Mouse (Mus musculus) heart, adult 8-10 months (tissue): ENCODE data around the gene Aloxe3. TPM values are rescaled to one million over a fixed set of nuclear protein-coding genes. Genes with fewer than 3 reads are reported as not detected.

Source experiments
- DNase-seq: peaks from one replicate; pipeline ENCODE4 v3.0.0; 2022; ENCODE audit warnings: low spot score
- total RNA-seq, 4 experiments: library from RNA; stranded (reverse); gene quantifications; 2 replicates each; pipeline ENCODE4 v1.2.4; 2022

Aloxe3 gene
- total RNA-seq, 4 experiments from 2014 or later = not detected

GRCm38 (mm10) chr11:69094697-69095429 lies 30.8 kb upstream of the Aloxe3 start, which contains the start of gene Per1:
Per1 (plus strand) TSS chr11:69095217.
- DNase-seq = peak; percentile 100

- DNase-seq = peak; percentile 60
Observed at GRCm38 (mm10) chr11:69095511-69096231, 30.0 kb upstream of the Aloxe3 start.

DNA sequence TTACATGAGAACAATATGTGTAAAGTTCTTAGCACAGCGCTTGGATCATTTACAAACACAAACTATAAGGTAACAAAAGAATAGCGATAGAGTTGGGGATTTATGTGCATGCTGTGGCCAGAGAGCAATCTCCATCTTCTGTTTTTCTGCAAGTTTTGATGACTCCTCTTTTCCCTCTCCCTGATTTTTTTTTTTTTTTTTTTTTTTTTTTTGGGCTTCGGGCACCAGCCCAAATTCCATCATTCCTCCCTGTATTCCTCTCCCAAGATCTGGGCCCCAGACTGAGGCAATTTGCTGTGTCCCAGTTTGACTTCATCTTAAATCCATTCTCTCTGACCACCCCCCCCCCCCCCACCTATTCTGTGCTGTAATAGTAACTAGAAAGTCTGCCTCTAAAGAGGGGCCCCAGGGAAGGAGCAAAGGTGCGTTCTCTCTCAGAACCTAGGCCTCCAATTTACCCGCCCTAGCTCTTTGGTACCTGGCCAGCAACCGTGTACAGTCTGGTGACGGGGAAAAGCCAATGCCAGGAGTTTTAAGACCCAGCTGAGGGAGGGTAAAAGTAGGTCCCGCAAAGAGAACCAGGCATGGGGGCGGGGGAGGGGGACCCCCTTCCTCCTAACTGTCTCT lies 29.2 kb upstream of the Aloxe3 start:
- no peak for DNase-seq

DNA sequence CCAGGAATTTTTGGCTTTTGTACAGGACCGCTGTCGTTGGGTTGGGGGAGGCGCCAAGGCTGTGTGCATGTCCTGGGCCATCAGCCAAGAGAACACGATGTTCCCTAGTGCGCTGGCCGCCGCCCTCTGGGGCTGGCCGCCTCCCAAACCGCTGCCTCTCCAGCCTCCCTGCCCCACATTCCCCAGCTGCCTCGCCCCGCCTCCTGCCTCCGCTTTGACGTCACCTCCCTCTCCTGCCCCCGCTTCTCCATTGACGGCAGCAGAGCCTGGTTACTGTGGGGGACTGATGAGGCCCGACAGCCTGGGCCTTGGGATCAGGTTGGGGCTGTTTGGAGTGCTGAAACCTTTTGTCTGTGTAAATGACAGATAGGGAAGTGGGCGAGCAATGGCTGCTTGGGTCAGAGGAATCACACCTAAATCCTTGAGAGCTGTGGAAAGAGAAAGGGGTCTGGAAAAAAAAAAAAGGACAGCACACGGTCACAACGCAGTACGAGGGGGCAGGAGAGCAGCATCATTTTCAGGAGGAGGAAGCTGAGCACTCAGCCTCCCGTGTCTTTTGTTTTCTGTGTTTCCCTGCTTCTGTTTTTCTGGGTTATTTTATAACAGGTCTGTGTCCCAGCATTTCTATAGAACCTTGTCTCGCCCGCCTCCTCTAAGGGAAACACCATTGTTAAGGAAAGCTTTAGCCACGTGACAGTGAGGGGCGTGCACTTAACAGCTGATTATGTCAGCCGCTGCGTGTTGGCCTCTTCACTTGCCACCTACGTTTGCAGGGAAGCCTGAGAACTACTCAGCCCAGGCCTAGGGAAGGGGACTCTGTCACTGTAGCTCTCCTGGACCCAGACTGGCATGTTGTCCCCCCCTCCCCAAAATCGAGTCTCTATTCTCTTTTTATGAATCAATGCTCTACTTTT lies 28.5 kb upstream of the Aloxe3 start:
- peak; percentile 100 for DNase-seq

DNA sequence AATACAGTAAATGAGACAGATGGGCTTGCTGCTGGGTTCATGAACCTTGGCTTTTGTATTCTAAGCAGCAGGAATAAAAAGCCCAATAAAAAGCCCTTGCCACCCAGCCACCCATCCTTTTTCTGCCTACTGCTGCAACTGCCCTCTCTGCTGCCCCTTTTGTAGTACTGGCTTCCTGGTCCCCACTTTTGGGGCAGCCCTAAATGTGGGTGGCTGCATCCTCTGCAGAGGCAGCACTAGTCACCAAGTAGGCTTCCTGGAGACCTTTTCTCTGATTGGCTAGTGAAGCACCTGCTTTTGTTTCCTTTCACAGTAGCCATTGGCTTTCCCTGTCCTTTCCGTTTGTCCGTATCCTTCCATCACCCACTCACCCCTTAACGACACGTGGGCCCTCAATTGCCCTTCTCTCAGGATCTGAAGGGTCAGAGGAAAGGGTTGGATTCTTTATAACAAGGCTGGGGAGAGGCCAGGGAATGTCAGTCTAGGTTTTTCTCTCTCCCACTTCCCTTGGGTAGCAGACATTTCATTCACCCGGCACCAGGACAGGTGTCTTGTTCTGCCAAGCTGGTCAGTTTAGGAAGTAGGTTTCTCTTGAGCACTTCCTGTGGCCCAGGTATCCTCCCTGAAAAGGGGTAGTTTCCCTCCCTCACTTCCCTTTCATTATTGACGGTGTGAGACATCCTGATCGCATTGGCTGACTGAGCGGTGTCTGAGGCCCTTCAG lies 27.5 kb upstream of the Aloxe3 start:
- DNase-seq = no peak

GRCm38 (mm10) chr11:69098762-69099091 lies 27.0 kb upstream of the Aloxe3 start:
- DNase-seq = peak; percentile 99

DNA sequence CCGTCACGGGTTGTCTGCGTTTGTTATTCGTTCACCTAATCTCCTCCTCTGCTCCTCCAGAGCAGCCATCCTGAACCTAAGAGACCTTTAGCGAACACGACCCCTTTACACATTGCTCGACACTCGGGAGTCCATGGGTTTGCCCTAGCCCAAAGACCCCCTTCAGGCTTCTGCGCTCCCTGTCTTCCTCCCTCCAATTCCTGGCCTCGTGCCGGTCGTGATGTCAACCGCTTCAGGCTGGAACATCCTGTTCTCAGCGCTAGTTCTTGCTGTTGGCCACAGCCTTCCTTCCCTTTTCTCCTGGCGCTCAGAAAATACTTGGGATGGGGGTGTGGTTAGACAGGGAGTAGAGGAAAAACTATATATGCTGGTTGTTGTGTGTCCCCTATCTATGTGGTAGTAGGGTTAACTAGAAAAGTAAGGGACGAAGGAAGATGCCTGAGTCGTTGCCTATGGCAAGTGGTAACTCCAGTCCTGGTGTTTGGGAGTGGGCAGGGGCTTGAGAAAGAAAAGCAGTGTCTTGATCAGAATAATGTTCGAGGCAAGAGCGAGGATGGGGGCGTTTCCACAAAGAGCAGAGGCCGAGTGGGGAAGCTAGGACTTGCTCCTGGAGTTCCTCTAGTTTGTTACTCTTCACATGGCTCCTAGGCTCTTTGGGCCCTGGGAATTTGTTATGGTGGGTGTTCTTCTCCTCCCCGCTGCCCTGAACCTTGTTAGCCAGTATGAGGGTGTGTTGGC lies 26.4 kb upstream of the Aloxe3 start:
- DNase-seq = peak; percentile 96

GRCm38 (mm10) chr11:69099915-69100345 lies 25.8 kb upstream of the Aloxe3 start:
- DNase-seq = peak; percentile 96

DNA sequence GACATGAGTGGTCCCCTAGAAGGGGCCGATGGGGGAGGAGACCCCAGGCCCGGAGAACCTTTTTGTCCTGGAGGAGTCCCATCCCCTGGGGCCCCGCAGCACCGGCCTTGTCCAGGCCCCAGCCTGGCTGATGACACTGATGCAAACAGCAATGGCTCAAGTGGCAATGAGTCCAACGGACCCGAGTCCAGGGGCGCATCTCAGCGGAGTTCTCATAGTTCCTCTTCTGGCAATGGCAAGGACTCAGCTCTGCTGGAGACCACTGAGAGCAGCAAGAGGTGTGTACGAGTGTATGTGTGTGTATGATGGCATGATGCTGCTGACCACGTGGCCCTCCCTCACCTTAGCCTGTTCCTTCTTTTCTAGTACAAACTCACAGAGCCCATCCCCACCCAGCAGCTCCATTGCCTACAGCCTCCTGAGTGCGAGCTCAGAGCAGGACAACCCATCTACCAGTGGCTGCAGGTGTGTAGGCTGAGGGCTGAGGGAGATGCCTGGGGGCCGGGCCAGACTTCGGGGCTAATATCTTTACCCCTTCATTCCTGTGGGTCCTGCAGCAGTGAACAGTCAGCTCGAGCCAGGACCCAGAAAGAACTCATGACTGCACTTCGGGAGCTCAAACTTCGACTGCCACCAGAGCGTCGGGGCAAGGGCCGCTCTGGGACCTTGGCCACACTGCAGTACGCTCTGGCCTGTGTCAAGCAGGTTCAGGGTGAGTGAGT lies 24.9 kb upstream of the Aloxe3 start:
- DNase-seq = no peak

DNA sequence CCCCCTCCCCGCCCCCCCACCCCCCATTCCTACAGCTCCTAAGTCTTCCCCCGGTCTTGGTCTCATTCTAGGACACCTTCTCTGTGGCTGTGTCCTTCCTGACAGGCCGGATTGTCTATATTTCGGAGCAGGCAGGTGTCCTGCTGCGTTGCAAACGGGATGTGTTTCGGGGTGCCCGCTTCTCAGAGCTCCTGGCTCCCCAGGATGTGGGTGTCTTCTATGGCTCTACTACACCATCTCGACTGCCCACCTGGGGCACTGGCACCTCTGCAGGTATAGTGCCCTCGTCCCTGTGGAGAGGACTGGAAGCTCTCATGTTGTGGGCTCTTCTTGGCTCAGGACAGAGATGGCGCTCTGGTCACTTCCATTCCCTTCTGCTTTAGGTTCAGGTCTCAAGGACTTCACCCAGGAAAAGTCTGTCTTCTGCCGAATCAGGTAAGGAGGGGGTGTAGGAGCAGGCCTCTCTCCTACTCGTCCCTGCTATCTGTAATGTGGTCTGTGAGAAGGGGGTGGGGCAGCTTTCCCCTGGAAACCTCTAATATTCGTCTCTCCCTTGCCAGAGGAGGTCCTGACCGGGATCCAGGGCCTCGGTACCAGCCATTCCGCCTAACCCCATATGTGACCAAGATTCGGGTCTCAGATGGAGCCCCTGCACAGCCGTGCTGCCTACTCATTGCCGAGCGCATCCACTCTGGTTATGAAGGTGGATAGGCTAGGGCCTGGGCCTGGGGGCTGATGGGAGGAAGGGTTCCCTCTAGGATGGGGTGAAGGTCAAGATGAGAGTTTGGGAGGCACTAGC lies 23.9 kb upstream of the Aloxe3 start:
- no peak for DNase-seq

GRCm38 (mm10) chr11:69102403-69102725 lies 23.3 kb upstream of the Aloxe3 start:
- DNase-seq = no peak

DNA sequence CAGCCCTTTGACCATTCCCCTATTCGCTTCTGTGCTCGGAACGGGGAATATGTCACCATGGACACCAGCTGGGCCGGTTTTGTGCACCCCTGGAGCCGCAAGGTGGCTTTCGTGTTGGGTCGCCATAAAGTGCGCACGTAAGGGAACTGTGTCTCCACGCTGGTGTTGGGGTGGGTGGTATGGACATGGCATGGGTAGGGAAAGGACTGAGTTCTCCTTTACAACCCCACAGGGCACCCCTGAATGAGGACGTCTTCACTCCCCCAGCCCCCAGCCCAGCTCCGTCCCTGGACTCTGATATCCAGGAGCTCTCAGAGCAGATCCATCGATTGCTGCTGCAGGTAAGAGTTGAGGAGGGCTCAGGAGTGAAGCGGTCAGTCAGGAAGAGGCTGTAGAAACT lies 22.6 kb upstream of the Aloxe3 start:
- DNase-seq = no peak

GRCm38 (mm10) chr11:69103531-69104435 lies 21.9 kb upstream of the Aloxe3 start:
- DNase-seq = no peak

DNA sequence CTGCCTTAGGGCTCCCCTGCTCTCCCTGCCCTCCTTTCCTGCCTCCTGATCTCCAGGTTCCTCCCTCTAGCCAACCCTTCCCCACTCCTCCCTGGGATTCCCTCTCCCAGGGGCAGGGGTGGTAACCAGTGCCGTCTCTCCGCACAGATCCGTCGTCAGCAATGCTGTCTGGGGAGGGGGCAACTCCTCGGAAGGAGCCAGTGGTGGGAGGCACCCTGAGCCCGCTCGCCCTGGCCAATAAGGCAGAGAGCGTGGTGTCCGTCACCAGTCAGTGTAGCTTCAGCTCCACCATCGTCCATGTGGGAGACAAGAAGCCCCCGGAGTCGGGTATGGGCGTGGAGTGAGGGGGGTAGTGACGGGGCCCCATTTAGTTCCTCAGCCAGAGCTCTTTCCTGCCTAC lies 21.2 kb upstream of the Aloxe3 start:
- no peak for DNase-seq

- no peak for DNase-seq
Observed at GRCm38 (mm10) chr11:69105227-69105626, 20.5 kb upstream of the Aloxe3 start.

DNA sequence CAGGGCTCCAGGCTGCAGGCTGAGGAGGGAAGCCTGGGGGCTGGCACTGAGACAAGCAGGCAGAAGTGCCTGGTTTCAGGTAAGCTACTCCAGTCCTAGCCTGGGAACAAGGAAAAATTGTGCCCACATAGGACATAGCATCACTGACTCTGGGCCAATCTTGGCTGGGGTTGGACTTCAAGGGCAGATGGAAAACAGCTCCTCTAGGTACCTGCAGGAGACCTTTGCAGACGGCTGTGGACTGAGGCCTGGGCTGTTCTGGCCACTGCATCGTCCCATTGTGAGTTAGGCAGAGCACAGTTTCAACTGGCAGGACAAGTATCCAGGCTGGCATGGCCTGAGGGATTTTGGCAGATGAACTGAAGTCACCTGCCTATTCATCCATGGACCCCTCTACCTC lies 19.9 kb upstream of the Aloxe3 start:
- DNase-seq = no peak

- DNase-seq = no peak
Observed at GRCm38 (mm10) chr11:69106299-69106698, 19.4 kb upstream of the Aloxe3 start.

- DNase-seq = no peak
Observed at GRCm38 (mm10) chr11:69106842-69107241, 18.9 kb upstream of the Aloxe3 start.
